13 mouse cellular contexts compared by ENCODE assay signal in the genomic region with DNA sequence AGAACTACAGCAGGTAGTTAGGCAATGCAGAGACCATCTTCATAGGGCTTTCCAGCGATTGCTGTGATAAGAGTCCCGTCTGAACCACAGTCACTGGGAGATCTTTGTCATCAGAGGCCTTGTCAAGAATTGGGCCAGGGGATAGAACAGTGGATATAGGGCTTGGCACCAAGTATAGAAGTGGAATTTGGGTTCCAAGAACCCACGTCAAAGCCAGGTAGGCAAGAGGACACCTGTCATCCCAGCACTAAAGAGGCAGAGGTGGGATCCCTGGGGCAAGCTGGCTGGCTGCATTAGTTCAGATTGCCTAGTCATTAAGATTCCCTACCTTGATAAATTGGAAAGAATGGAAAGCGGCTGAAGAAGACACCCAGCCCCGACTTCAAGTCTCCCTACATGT. TPM values are rescaled to one million over a fixed set of nuclear protein-coding genes. Genes with fewer than 3 reads are reported as not detected.
A peak's percentile ranks its signal among the peaks of the same experiment; 100 is the strongest.
DNase-seq lines count a peak whose midpoint lies in the region; ATAC-seq and TF ChIP-seq lines count a peak whose summit lies in the region.
"Had no signal": no experiment of that assay in that cellular context is flagged by ENCODE, and none has a peak within 500 bp of the region (broad histone marks: within the 10 kb centered on the region; RNA-seq: fewer than 3 reads in every experiment).

No protein-coding gene starts in this region.

- H3K4me3 ChIP-seq in stomach, embryonic 14.5 days (ENCODE audit: low read depth, low read length), result no peak overlapping the region
- H3K4me3 ChIP-seq in stomach, postnatal 0 days (ENCODE audit: low read depth, low read length), result no peak overlapping the region
- H3K4me3 ChIP-seq in liver, embryonic 15.5 days (replicated peaks), result no peak overlapping the region

- peak; percentile 38 for DNase-seq in cerebellum, adult 11-12 months
- DNase-seq in cerebellum, postnatal 36 days, result no peak
- no peak for DNase-seq in stomach, postnatal 0 days (ENCODE audit: low spot score)
- DNase-seq in thymus, postnatal 4 days, result no peak
- no peak for DNase-seq in thymus, postnatal 14 days
- DNase-seq in left cerebral cortex, adult 9 months (ENCODE audit: low spot score in 2 of 2), result no peak
- DNase-seq: embryo, embryonic 11 days; gastrocnemius, postnatal 10 days; lung, postnatal 4 days; retina, postnatal 1 day had no signal

- H3K27ac ChIP-seq in stomach, embryonic 14.5 days (ENCODE audit: low read length), result no peak overlapping the region
- no peak overlapping the region for H3K27ac ChIP-seq in stomach, postnatal 0 days (replicated peaks)
- H3K27ac ChIP-seq in liver, embryonic 15.5 days (replicated peaks), result no peak overlapping the region

- 0 out of 2 replicates have a peak, but pooled peaks cover 3% of the 10 kb centered on the region for H3K9me3 ChIP-seq in stomach, embryonic 14.5 days (ENCODE audit: control insufficient read depth, low read depth, low read length)
- H3K9me3 ChIP-seq in stomach, postnatal 0 days (ENCODE audit: control insufficient read depth, low read length), result no peaks in the 10 kb centered on the region
- H3K9me3 ChIP-seq in liver, embryonic 15.5 days (replicated peaks), result no peaks in the 10 kb centered on the region

- ATAC-seq in stomach, embryonic 14.5 days (ENCODE audit: insufficient number of reproducible peaks, insufficient read depth, low FRiP score, low read depth), result no peak
- no peak for ATAC-seq in stomach, postnatal 0 days (ENCODE audit: low FRiP score, low TSS enrichment)
- no peak for ATAC-seq in liver, embryonic 15.5 days (ENCODE audit: insufficient read depth)
- ATAC-seq: Patski had no signal

- peaks cover 9% of the 10 kb centered on the region; the same call in 1 of the 2 replicates for H3K36me3 ChIP-seq in stomach, embryonic 14.5 days (ENCODE audit: control insufficient read depth, insufficient read depth, low read length)
- no peaks in the 10 kb centered on the region for H3K36me3 ChIP-seq in stomach, postnatal 0 days (ENCODE audit: control insufficient read depth, insufficient read depth, low read length)
- peaks cover 7% of the 10 kb centered on the region for H3K36me3 ChIP-seq in liver, embryonic 15.5 days (replicated peaks)

- no peaks in the 10 kb centered on the region for H3K27me3 ChIP-seq in stomach, embryonic 14.5 days (ENCODE audit: control insufficient read depth, insufficient read depth, low read length)
- H3K27me3 ChIP-seq in stomach, postnatal 0 days (ENCODE audit: control insufficient read depth, insufficient read depth, low read length), result no peaks in the 10 kb centered on the region
- H3K27me3 ChIP-seq in liver, embryonic 15.5 days, result no peaks in the 10 kb centered on the region
- H3K27me3 ChIP-seq: Patski had no signal

- peak overlapping the region; percentile 65; the same call in 1 of the 2 replicates for H3K4me2 ChIP-seq in stomach, embryonic 14.5 days (replicated peaks; ENCODE audit: low read depth, low read length)
- H3K4me2 ChIP-seq in stomach, postnatal 0 days (replicated peaks; ENCODE audit: low read depth), result no peak overlapping the region
- H3K4me2 ChIP-seq in liver, embryonic 15.5 days, result peak overlapping the region; percentile 83; the same call in 1 of the 2 replicates

- no peak for TF ChIP-seq CTCF in stomach, postnatal 0 days (IDR thresholded peaks at IDR 0.05; ENCODE audit: low read depth)

- no peak for TF ChIP-seq EP300 in stomach, postnatal 0 days (optimal IDR thresholded peaks at IDR 0.05)

- WGBS in stomach, embryonic 14.5 days, result 88% methylated on average over 5 of the region's 5 CpGs
- 87% methylated on average over 5 of the region's 5 CpGs for WGBS in stomach, postnatal 0 days
- 51% methylated on average over 5 of the region's 5 CpGs for WGBS in liver, embryonic 15.5 days (ENCODE audit: insufficient replicate concordance)

- no peak overlapping the region for H3K9ac ChIP-seq in stomach, embryonic 14.5 days (replicated peaks; ENCODE audit: low read depth, low read length)
- H3K9ac ChIP-seq in stomach, postnatal 0 days (ENCODE audit: low read length), result no peak overlapping the region
- no peak overlapping the region for H3K9ac ChIP-seq in liver, embryonic 15.5 days

- peaks cover 6% of the 10 kb centered on the region; the same call in 1 of the 2 replicates for H3K4me1 ChIP-seq in stomach, embryonic 14.5 days (ENCODE audit: control insufficient read depth, insufficient read depth, low read length)
- H3K4me1 ChIP-seq in stomach, postnatal 0 days (replicated peaks; ENCODE audit: control insufficient read depth, insufficient read depth), result no peaks in the 10 kb centered on the region
- H3K4me1 ChIP-seq in liver, embryonic 15.5 days (replicated peaks), result peaks cover 31% of the 10 kb centered on the region

RNA-seq across cellular contexts. Expression of a gene that starts 1.4 kb away (rescaled TPM):
- polyA plus RNA-seq in stomach, embryonic 14.5 days (2014; fragmentation: Nextera tagmentation; extraction: Ambion mirVana), result 23.6 and 25.5 TPM in 2 replicates
- polyA plus RNA-seq in stomach, postnatal 0 days (2015; fragmentation: Nextera tagmentation; extraction: Ambion mirVana), result 10.1 and 11.6 TPM in 2 replicates
- 6.9 and 7.4 TPM in 2 replicates for polyA plus RNA-seq in liver, embryonic 15.5 days (2015; fragmentation: Nextera tagmentation; extraction: Ambion mirVana)

RNA-seq across cellular contexts. Expression of a gene that starts 26.7 kb away (rescaled TPM):
- 28.4 and 32.3 TPM in 2 replicates for polyA plus RNA-seq in stomach, embryonic 14.5 days (2014; fragmentation: Nextera tagmentation; extraction: Ambion mirVana)
- 31.6 and 32.9 TPM in 2 replicates for polyA plus RNA-seq in stomach, postnatal 0 days (2015; fragmentation: Nextera tagmentation; extraction: Ambion mirVana)
- 26.8 and 32.7 TPM in 2 replicates for polyA plus RNA-seq in liver, embryonic 15.5 days (2015; fragmentation: Nextera tagmentation; extraction: Ambion mirVana)
